Mouse (Mus musculus) midbrain, postnatal 0 days (tissue): ENCODE results near the gene Qrfpr. TPM values are rescaled to one million over a fixed set of nuclear protein-coding genes. Genes with fewer than 3 reads are reported as not detected.

Experiments
- ATAC-seq: fragments of 200-750 bp; cut with Nextera tagmentation; 2 replicates; pipeline ENCODE4 v1.8.0; 2017; ENCODE audit warnings: moderate number of reproducible peaks, mild to moderate bottlenecking, moderate TSS enrichment, moderate library complexity; ENCODE audit not compliant: low FRiP score
- DNase-seq: peaks from one replicate; pipeline ENCODE4 v3.0.0-alpha.2; 2015; ENCODE audit warnings: low spot score
- H3K27ac ChIP-seq: fragments of 300-500 bp; sonication (generic); 2 replicates; pipeline ENCODE4 v1.5.1; 2014; ENCODE audit warnings: low read depth, mild to moderate bottlenecking, low read length, mixed read lengths
- H3K27me3 ChIP-seq: fragments of 300-500 bp; sonication (generic); 2 replicates; pipeline ENCODE4 v1.6.1; 2014; ENCODE audit warnings: low read length, control low read depth, mixed read lengths; ENCODE audit not compliant: insufficient read depth
- H3K36me3 ChIP-seq: fragments of 300-500 bp; sonication (generic); 2 replicates; pipeline ENCODE4 v1.6.1; 2014; ENCODE audit warnings: low read length, control low read depth, mixed read lengths; ENCODE audit not compliant: insufficient read depth
- H3K4me1 ChIP-seq: fragments of 300-500 bp; sonication (generic); 2 replicates; pipeline ENCODE4 v1.6.1; 2014; ENCODE audit warnings: mild to moderate bottlenecking, control low read depth, antibody characterized with exemption, low read length, mixed read lengths; ENCODE audit not compliant: insufficient read depth
- H3K4me2 ChIP-seq: fragments of 300-500 bp; sonication (generic); 2 replicates; pipeline ENCODE4 v1.6.1; 2014; ENCODE audit warnings: low read depth, mild to moderate bottlenecking, low read length, mixed read lengths; ENCODE audit not compliant: poor library complexity, severe bottlenecking
- H3K4me3 ChIP-seq: fragments of 300-500 bp; sonication (generic); 2 replicates; pipeline ENCODE4 v1.5.1; 2014; ENCODE audit warnings: low read depth, mild to moderate bottlenecking, low read length, moderate library complexity
- H3K9ac ChIP-seq: fragments of 300-500 bp; sonication (generic); replicated peaks from 2 replicates; pipeline ENCODE4 v1.6.1; 2014; ENCODE audit warnings: mild to moderate bottlenecking, low read length, moderate library complexity, mixed read lengths; ENCODE audit not compliant: poor library complexity, severe bottlenecking
- H3K9me3 ChIP-seq: fragments of 300-500 bp; sonication (generic); 2 replicates; pipeline ENCODE4 v1.6.1; 2016; ENCODE audit warnings: low read length, control low read depth
- CTCF ChIP-seq: IDR thresholded peaks from 2 replicates; pipeline ENCODE4 v1.5.1; 2016; ENCODE audit warnings: antibody characterized with exemption, mild to moderate bottlenecking
- WGBS: fragments of 180-500 bp; shearing (Covaris S2); extraction: QIAGEN DNeasy Blood & Tissue Kit; methylation state at CpG from one replicate; pipeline ENCODE4 v1.1.7; 2014; 5-methylcytosine and 5-hydroxymethylcytosine counted together
- polyA plus RNA-seq: library from polyadenylated mRNA; unstranded; fragments of >200 nt; fragmentation: Nextera tagmentation; extraction: Ambion mirVana; gene quantifications from 2 replicates; pipeline ENCODE4 v1.2.1, GENCODE M21; 2015
- total RNA-seq: library from RNA; depleted of rRNA; stranded (reverse); fragments of >200 nt; gene quantifications from 2 replicates; pipeline ENCODE4 v1.2.3, GENCODE M21; 2014

The Qrfpr gene
- total and polyA plus RNA-seq, 2 experiments from 2014 or later = 0.33 to 1.8 TPM

- no peak for DNase-seq
- H3K27me3 ChIP-seq = no peaks in the 10 kb centered on the region
- H3K27ac ChIP-seq = no peak overlapping the region
- H3K4me2 ChIP-seq = no peak overlapping the region
- H3K9ac ChIP-seq = no peak overlapping the region
- no peaks in the 10 kb centered on the region for H3K36me3 ChIP-seq
- no peaks in the 10 kb centered on the region for H3K4me1 ChIP-seq
- no peak for ATAC-seq
- TF ChIP-seq CTCF = no peak
- no peak overlapping the region for H3K4me3 ChIP-seq
- WGBS = 67% methylated on average over 7 of the region's 7 CpGs
- H3K9me3 ChIP-seq = no peaks in the 10 kb centered on the region
Measured at GRCm38 (mm10) chr3:36202932-36203331, 19.2 kb downstream of the Qrfpr start.

DNA sequence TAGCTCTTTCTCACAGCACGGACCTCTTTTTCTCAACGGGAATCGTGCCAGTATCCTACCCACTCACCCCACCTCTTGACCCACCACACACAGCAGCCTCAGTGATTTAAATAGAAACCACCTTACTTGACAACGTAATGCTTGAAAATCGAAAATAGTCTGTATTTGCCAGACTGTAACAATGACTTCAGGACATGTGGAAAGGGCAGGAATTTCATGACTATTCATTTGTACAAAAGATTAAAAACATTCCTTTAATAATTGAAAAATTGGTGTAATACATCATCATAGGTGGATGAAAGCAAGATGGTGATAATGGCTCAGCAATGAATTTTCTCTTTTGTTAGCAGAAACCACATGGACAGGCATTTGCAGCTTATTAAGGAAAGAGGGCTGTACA lies 21.0 kb downstream of the Qrfpr start:
- H3K4me2 ChIP-seq = no peak overlapping the region
- no peak for TF ChIP-seq CTCF
- no peak overlapping the region for H3K9ac ChIP-seq
- no peak overlapping the region for H3K27ac ChIP-seq
- WGBS = 57% methylated on average over 5 of the region's 5 CpGs
- H3K4me3 ChIP-seq = no peak overlapping the region
- DNase-seq (no peak), ATAC-seq (no peak)
- no peaks in the 10 kb centered on the region for H3K27me3 ChIP-seq
- no peaks in the 10 kb centered on the region for H3K9me3 ChIP-seq
- no peaks in the 10 kb centered on the region for H3K4me1 ChIP-seq
- H3K36me3 ChIP-seq = no peaks in the 10 kb centered on the region

GRCm38 (mm10) chr3:36189243-36189642 lies 32.9 kb downstream of the Qrfpr start:
- Histone ChIP-seq H3K9ac (no peak overlapping the region), H3K27me3 (no peaks in the 10 kb centered on the region), H3K27ac (no peak overlapping the region), H3K4me3 (no peak overlapping the region), H3K4me1 (no peaks in the 10 kb centered on the region), H3K9me3 (no peaks in the 10 kb centered on the region), H3K4me2 (no peak overlapping the region), H3K36me3 (no peaks in the 10 kb centered on the region)
- ATAC-seq (no peak), DNase-seq (no peak)
- TF ChIP-seq CTCF = no peak
- WGBS = 91% methylated on average over 8 of the region's 8 CpGs

- WGBS = 87% methylated on average over 4 of the region's 4 CpGs
- Histone ChIP-seq H3K9me3 (no peaks in the 10 kb centered on the region), H3K9ac (no peak overlapping the region), H3K4me1 (no peaks in the 10 kb centered on the region), H3K36me3 (no peaks in the 10 kb centered on the region), H3K27me3 (no peaks in the 10 kb centered on the region), H3K4me3 (no peak overlapping the region), H3K4me2 (no peak overlapping the region), H3K27ac (no peak overlapping the region)
- ATAC-seq (no peak), DNase-seq (no peak)
- TF ChIP-seq CTCF = no peak
Measured at GRCm38 (mm10) chr3:36186510-36186909, 35.6 kb downstream of the Qrfpr start.

DNA sequence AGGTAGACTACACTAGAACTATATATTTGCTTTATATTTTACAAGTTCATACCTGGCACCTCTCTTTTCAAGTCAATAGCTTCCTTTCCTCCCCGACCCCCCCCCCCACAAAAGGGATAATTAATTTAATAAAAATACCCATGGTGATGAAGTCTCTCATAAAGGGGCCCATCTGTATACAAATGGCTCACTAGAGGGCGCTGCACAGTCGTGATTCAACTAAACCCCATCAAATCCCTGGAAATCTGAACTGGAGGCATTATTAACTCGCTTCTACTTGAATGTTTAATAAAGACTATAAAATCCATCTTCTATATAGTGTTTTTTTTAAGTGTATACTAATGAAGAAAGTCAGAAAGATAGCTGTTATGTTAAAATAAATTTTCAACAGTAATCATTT lies 40.6 kb downstream of the Qrfpr start:
- WGBS = 7% methylated on average over 4 of the region's 4 CpGs
- DNase-seq (peak; percentile 80), ATAC-seq (peak; percentile 47; the same call in 1 of the 2 replicates)
- H3K27ac ChIP-seq = no peak overlapping the region
- no peak overlapping the region for H3K4me3 ChIP-seq
- H3K4me1 ChIP-seq = no peaks in the 10 kb centered on the region
- peak; percentile 74 for TF ChIP-seq CTCF
- H3K36me3 ChIP-seq = no peaks in the 10 kb centered on the region
- H3K27me3 ChIP-seq = no peaks in the 10 kb centered on the region
- no peaks in the 10 kb centered on the region for H3K9me3 ChIP-seq
- H3K4me2 ChIP-seq = no peak overlapping the region
- H3K9ac ChIP-seq = no peak overlapping the region

- H3K4me1 ChIP-seq = no peaks in the 10 kb centered on the region
- no peak overlapping the region for H3K27ac ChIP-seq
- H3K4me2 ChIP-seq = no peak overlapping the region
- H3K9me3 ChIP-seq = no peaks in the 10 kb centered on the region
- no peak for ATAC-seq
- DNase-seq = no peak
- no peak overlapping the region for H3K9ac ChIP-seq
- no peak for TF ChIP-seq CTCF
- no peaks in the 10 kb centered on the region for H3K27me3 ChIP-seq
- no peaks in the 10 kb centered on the region for H3K36me3 ChIP-seq
- no peak overlapping the region for H3K4me3 ChIP-seq
- WGBS = 97% methylated on average over 2 of the region's 2 CpGs
Measured at GRCm38 (mm10) chr3:36173761-36174160, 48.4 kb downstream of the Qrfpr start.
